Mouse (Mus musculus): ENCODE measurements around the gene Rftn1. TPM values are rescaled to one million over a fixed set of nuclear protein-coding genes. Genes with fewer than 3 reads are reported as not detected.

Rftn1 gene
- total and polyA plus RNA-seq, 3 experiments, result 52.5 to 80.6 (median 60.5) TPM

DNA sequence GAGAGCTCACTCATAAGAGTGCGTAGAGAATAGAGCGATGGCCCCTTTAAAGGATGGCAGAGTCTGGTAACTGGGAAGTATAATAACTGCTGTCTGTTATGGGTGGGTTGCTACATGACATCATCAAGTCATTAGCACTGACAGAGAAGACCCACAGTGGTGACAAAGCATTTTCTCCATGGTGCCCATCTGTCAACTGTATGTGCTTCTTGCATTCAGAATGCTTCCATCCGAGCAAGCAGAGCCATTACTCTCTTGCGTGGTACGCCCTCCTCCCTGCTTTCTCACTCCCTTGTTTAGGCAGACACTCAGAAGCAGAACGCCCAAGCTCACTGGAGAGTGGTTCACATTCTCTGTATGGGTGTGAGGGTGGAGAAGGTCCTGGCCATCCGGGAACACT, 135.9 kb downstream of the Rftn1 start:
- Histone ChIP-seq H3K4me2 (ENCODE audit: insufficient read depth, low read depth, poor library complexity, severe bottlenecking) (no peak overlapping the region), H3K9ac (ENCODE audit: insufficient read depth, low read depth) (no peak overlapping the region), H3K79me2 (replicated peaks; ENCODE audit: control insufficient read depth, extremely low read depth, insufficient read depth, poor library complexity, severe bottlenecking) (no peaks in the 10 kb centered on the region), H3K27me3 (replicated peaks) (no peaks in the 10 kb centered on the region), H3K36me3 (replicated peaks in 1 of 2; ENCODE audit: control insufficient read depth in 1 of 2, insufficient read depth in 1 of 2, low read length in 1 of 2) (peaks cover 12 to 57% of the 10 kb centered on the region in 2 experiments), H3K27ac (ENCODE audit: insufficient read depth, low read depth) (peak overlapping the region; percentile 34; the same call in 1 of the 2 replicates), H3K9me3 (replicated peaks; ENCODE audit: low read length) (no peaks in the 10 kb centered on the region), H3K4me3 (replicated peaks in 1 of 3; ENCODE audit: low read depth in 2 of 3, low read length in 2 of 3, poor library complexity in 1 of 3) (no peak overlapping the region), H3K4me1 (ENCODE audit: control insufficient read depth in 1 of 2, insufficient read depth in 2 of 2) (peaks cover 59 to 93% of the 10 kb centered on the region in 2 experiments)
- no peak for TF ChIP-seq NELFE (IDR thresholded peaks at IDR 0.05; ENCODE audit: low read depth, low read length)
- TF ChIP-seq E2F4 (IDR thresholded peaks at IDR 0.05; ENCODE audit: insufficient replicate concordance, low read depth, low read length), result no peak
- TF ChIP-seq TBP (conservative IDR thresholded peaks at IDR 0.05; ENCODE audit: low read depth, low read length), result no peak
- no peak for TF ChIP-seq ZMIZ1 (IDR thresholded peaks at IDR 0.05; ENCODE audit: low read depth, low read length)
- TF ChIP-seq POLR2AphosphoS2 (IDR thresholded peaks at IDR 0.05; ENCODE audit: low read depth, low read length), result no peak
- TF ChIP-seq PAX5 (IDR thresholded peaks at IDR 0.05; ENCODE audit: low read length), result no peak
- TF ChIP-seq JUND (conservative IDR thresholded peaks at IDR 0.05; ENCODE audit: low read depth, low read length), result no peak
- TF ChIP-seq ELF1 (IDR thresholded peaks at IDR 0.05; ENCODE audit: low read depth, low read length), result no peak
- no peak for TF ChIP-seq ETS1 (conservative IDR thresholded peaks at IDR 0.05; ENCODE audit: low read depth, low read length)
- TF ChIP-seq RAD21 (IDR thresholded peaks at IDR 0.05; ENCODE audit: low read depth, low read length), result no peak
- TF ChIP-seq CTCF (conservative IDR thresholded peaks at IDR 0.05 in 1 of 2, IDR thresholded peaks at IDR 0.05 in 1 of 2; ENCODE audit: low read depth in 2 of 2, low read length in 2 of 2), result no peak
- TF ChIP-seq POLR2A (IDR thresholded peaks at IDR 0.05; ENCODE audit: low read depth, low read length), result no peak
- TF ChIP-seq JUN (IDR thresholded peaks at IDR 0.05; ENCODE audit: insufficient read depth, low read depth, low read length), result no peak
- no peak for TF ChIP-seq MAFK (IDR thresholded peaks at IDR 0.05; ENCODE audit: insufficient replicate concordance, low read length)
- TF ChIP-seq MEF2A (IDR thresholded peaks at IDR 0.05; ENCODE audit: borderline replicate concordance, low read depth, low read length), result no peak
- TF ChIP-seq SMC3 (IDR thresholded peaks at IDR 0.05; ENCODE audit: low read depth, low read length), result no peak
- no peak for TF ChIP-seq EP300 (IDR thresholded peaks at IDR 0.05; ENCODE audit: low read length)
- TF ChIP-seq NRF1 (IDR thresholded peaks at IDR 0.05; ENCODE audit: low read depth, low read length), result no peak
- dilution Hi-C loops (cut with MboI; ENCODE audit: extremely low pct_ligation_motif_present, extremely low pct_unique_long_range_greater_than_20kb, low sequenced_read_pairs), result no loop called here
- in situ Hi-C loops (cut with MboI; ENCODE audit: low pct_ligation_motif_present, low pct_unique_long_range_greater_than_20kb, low sequenced_read_pairs), result no loop called here
- no peak for DNase-seq (ENCODE audit: extremely low read depth)

DNA sequence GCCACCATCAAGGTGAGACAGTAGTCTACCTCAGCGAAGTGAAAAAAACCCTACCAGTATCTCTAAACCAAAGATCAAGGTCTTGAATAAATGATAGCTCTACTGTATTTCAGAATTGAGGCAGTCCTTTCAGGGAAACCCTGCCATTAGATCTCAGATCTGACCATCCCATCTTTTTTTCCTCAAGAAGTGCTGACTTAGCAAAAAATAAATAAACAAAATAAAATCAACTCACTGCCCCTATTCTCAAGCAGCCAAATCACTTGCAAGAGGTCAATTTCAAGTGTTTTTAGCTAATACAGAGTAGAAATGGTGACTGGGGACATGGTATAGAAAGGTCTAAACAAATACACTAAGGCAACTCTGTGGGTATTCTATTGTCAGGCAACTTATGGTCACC, 136.5 kb downstream of the Rftn1 start:
- H3K4me3 ChIP-seq (replicated peaks in 1 of 3; ENCODE audit: low read depth in 2 of 3, low read length in 2 of 3, poor library complexity in 1 of 3), result no peak overlapping the region
- no peaks in the 10 kb centered on the region for H3K79me2 ChIP-seq (replicated peaks; ENCODE audit: control insufficient read depth, extremely low read depth, insufficient read depth, poor library complexity, severe bottlenecking)
- H3K36me3 ChIP-seq (replicated peaks in 1 of 2; ENCODE audit: control insufficient read depth in 1 of 2, insufficient read depth in 1 of 2, low read length in 1 of 2), result peaks cover 12 to 58% of the 10 kb centered on the region in 2 experiments
- no peaks in the 10 kb centered on the region for H3K9me3 ChIP-seq (replicated peaks; ENCODE audit: low read length)
- in situ Hi-C loops (cut with MboI; ENCODE audit: low pct_ligation_motif_present, low pct_unique_long_range_greater_than_20kb, low sequenced_read_pairs), result no loop called here
- H3K4me1 ChIP-seq (ENCODE audit: control insufficient read depth in 1 of 2, insufficient read depth in 2 of 2), result peaks cover 54 to 93% of the 10 kb centered on the region in 2 experiments
- H3K4me2 ChIP-seq (ENCODE audit: insufficient read depth, low read depth, poor library complexity, severe bottlenecking), result no peak overlapping the region
- no peaks in the 10 kb centered on the region for H3K27me3 ChIP-seq (replicated peaks)
- DNase-seq (ENCODE audit: extremely low read depth), result no peak
- no peak overlapping the region for H3K27ac ChIP-seq (ENCODE audit: insufficient read depth, low read depth)
- dilution Hi-C loops (cut with MboI; ENCODE audit: extremely low pct_ligation_motif_present, extremely low pct_unique_long_range_greater_than_20kb, low sequenced_read_pairs), result no loop called here
- TF ChIP-seq MYC (IDR thresholded peaks at IDR 0.05; ENCODE audit: low read depth, low read length) (no peak), MAFK (IDR thresholded peaks at IDR 0.05; ENCODE audit: insufficient replicate concordance, low read length) (peak; percentile 98)
- H3K9ac ChIP-seq (ENCODE audit: insufficient read depth, low read depth), result no peak overlapping the region
